Mouse (Mus musculus): ENCODE measurements at regions not wholly inside any gene's neighbourhood (a gene's known extent, or its start where the extent isn't known, plus 50 kb on each side); places are given as distances from the start of the nearest gene placed in this dataset.
"Not testable (repeated sequence)": the region's sequence is repeated elsewhere in the genome, so short reads cannot be mapped to it uniquely, and the experiment has no call there.

DNA sequence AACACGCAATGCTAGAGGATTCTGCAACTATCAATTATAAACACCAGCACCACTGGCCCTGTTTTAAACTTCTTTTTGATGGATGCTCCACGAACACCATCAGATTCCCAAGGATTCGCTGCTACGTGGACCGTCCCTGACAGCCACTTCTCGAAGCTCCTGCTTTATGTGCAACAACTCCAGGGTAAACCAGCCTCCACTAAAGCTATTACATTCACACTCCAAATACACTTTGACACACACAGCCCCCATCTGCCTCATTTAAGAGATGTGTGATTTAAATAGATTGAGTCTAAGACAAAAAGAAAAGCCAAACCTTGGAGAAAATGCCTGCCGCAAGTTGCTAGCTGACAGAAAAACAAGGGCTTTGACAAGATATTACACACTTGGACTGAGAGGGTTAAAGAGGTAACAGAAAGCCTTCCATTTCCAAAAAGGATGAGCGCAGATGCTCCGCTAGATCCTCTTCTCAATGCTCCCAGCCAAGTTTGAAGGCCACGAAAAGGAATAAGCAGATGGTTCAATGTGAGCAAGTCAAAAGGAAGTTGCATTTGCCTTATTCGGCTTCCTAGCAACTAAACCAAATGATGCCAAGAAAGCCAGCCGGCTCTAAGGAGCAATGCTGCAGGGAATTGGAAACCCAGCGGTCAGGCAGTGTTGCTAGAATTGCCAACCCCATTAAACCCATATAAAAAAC, 54.0 kb upstream of the Cnep1r1 start:
- WGBS = 77% methylated on average over 13 of the region's 13 CpGs
- no peak for ATAC-seq (ENCODE audit: borderline replicate concordance, extremely low read depth, low FRiP score, low TSS enrichment)

DNA sequence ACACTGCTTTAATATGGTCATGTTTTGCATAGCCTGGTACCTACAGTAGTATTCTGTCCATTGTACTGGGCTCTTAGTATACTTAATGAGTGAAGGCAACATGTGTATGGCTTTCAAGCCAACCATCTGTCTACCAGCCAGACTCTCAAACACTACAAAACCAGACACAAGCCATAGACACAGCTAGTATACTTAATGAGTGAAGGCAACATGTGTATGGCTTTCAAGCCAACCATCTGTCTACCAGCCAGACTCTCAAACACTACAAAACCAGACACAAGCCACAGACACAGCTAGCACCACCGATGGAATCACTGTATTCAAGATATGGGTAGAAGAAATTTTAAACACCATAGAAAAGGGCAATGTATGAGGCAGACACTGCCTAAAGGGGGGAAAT, 59.5 kb upstream of the Cnep1r1 start:
- not testable (repeated sequence) for H3K4me2 ChIP-seq; H3K9ac ChIP-seq; H3K9me3 ChIP-seq; H3K27ac ChIP-seq; H3K36me3 ChIP-seq; ATAC-seq (ENCODE audit: borderline replicate concordance, extremely low read depth, low FRiP score, low TSS enrichment); H3K4me3 ChIP-seq; H3K27me3 ChIP-seq; H3K4me1 ChIP-seq
- WGBS = 76% methylated on average over 1 of the region's 1 CpGs

More for the DNA sequence above, 54.0 kb upstream of the Cnep1r1 start:
- H3K4me3 ChIP-seq = no peak overlapping the region
- H3K9me3 ChIP-seq = no peaks in the 10 kb centered on the region
- no peak overlapping the region for H3K27ac ChIP-seq
- no peak overlapping the region for H3K9ac ChIP-seq
- H3K4me1 ChIP-seq = no peaks in the 10 kb centered on the region
- no peak overlapping the region for H3K4me2 ChIP-seq
- no peaks in the 10 kb centered on the region for H3K36me3 ChIP-seq
- H3K27me3 ChIP-seq = no peaks in the 10 kb centered on the region

DNA sequence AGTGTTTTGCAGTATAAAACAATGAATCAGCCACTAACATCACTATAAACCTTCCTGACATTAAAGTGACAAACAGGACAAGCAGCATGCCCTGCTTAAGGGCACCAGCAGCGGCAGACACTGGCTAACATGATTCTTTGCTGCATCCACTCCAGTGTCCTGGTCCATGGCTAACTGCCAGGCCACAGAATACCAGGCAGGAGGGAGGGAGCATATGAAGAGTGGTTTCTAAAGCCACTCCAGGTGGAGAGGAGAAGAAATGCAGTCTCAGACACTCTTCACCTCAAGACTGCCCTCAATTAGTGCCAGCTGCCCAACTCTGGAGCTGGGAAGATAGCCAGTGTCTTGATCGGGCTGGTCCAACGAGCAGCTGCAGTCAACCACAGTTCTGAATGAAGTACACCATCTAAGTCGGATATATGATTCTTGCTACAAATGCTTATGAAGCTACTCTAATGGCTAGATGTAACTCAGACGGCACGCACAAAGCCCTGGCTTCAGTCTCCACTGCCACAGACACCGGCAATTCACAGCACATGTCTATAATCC, 60.8 kb upstream of the Cnep1r1 start:
- Histone ChIP-seq H3K36me3 (no peaks in the 10 kb centered on the region), H3K9ac (no peak overlapping the region), H3K9me3 (no peaks in the 10 kb centered on the region), H3K4me1 (no peaks in the 10 kb centered on the region), H3K27me3 (no peaks in the 10 kb centered on the region), H3K27ac (no peak overlapping the region), H3K4me3 (no peak overlapping the region), H3K4me2 (no peak overlapping the region)
- ATAC-seq (ENCODE audit: borderline replicate concordance, extremely low read depth, low FRiP score, low TSS enrichment) = no peak
- 86% methylated on average over 7 of the region's 7 CpGs for WGBS

DNA sequence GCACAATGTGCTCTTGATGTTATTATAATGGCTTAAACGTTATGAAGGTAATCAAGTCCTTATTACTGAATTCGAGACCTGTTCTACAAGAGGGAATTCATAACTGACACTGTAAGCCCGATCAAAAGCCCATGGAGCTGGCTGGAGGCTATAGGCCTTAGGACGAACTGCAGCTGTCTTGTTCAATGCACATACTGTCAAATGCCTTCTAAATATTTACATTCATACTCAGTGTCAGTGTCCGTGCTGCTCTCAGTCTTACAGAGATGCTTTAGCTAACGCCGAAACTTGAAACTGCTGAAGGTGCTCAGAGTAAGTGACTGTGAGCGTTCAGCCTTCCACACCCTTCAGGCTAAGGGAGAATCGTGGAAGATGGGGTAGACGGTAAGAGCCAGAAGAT, 67.9 kb upstream of the Cnep1r1 start:
- Histone ChIP-seq H3K27me3 (no peaks in the 10 kb centered on the region), H3K9me3 (no peaks in the 10 kb centered on the region), H3K9ac (no peak overlapping the region), H3K4me2 (no peak overlapping the region), H3K27ac (no peak overlapping the region), H3K36me3 (no peaks in the 10 kb centered on the region), H3K4me1 (0 out of 2 replicates have a peak, but pooled peaks cover 3% of the 10 kb centered on the region), H3K4me3 (no peak overlapping the region)
- WGBS = 33% methylated on average over 10 of the region's 10 CpGs
- ATAC-seq (ENCODE audit: borderline replicate concordance, extremely low read depth, low FRiP score, low TSS enrichment) = no peak

DNA sequence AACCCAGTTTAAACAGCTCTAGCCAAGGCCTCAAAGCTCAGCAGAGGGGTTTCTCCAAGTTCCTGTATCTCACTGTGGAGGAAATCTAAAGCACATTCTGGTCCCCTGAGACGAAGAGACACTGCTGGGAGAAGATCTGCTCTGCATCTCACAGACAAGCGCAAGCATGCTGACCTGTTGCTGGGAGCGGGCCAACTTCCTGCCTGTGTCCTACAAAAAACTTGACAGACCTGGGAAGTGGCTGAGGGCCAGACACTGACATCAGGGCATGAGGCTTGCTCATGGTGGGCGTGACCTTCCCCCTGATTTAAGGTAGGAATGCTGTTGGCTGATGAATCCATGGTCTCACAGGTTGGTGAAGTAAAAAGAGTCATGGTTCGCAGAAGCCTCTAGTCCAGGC, 69.5 kb upstream of the Cnep1r1 start:
- no peak for ATAC-seq (ENCODE audit: borderline replicate concordance, extremely low read depth, low FRiP score, low TSS enrichment)
- H3K27ac ChIP-seq = no peak overlapping the region
- H3K27me3 ChIP-seq = no peaks in the 10 kb centered on the region
- H3K4me1 ChIP-seq = 0 out of 2 replicates have a peak, but pooled peaks cover 3% of the 10 kb centered on the region
- H3K4me2 ChIP-seq = no peak overlapping the region
- no peak overlapping the region for H3K4me3 ChIP-seq
- no peaks in the 10 kb centered on the region for H3K36me3 ChIP-seq
- H3K9ac ChIP-seq = no peak overlapping the region
- no peaks in the 10 kb centered on the region for H3K9me3 ChIP-seq
- 55% methylated on average over 5 of the region's 5 CpGs for WGBS

DNA sequence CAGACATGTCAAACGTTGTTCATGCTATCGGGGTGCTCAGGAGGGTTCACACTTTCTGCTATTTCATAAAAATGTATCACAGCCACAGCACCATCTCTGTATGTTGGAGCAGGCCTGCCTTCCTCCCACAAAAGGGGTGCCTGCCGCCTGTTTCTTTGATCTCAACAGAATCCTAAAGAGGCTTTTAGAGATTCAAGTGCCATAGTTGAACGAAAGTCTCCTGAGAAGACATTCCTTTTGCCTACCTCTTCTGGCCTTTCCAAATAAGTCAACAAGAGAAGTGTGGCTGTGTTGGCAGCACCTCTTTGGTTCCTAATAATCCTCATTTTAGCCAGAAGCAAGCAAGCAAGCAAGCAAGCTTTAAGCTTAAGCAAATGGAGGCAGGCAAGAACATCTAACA, 72.6 kb upstream of the Cnep1r1 start:
- Histone ChIP-seq H3K27me3 (no peaks in the 10 kb centered on the region), H3K9me3 (no peaks in the 10 kb centered on the region), H3K4me2 (no peak overlapping the region), H3K36me3 (no peaks in the 10 kb centered on the region), H3K27ac (no peak overlapping the region), H3K9ac (no peak overlapping the region), H3K4me1 (0 out of 2 replicates have a peak, but pooled peaks cover 3% of the 10 kb centered on the region), H3K4me3 (no peak overlapping the region)
- WGBS = 52% methylated on average over 4 of the region's 4 CpGs
- ATAC-seq (ENCODE audit: borderline replicate concordance, extremely low read depth, low FRiP score, low TSS enrichment) = no peak

DNA sequence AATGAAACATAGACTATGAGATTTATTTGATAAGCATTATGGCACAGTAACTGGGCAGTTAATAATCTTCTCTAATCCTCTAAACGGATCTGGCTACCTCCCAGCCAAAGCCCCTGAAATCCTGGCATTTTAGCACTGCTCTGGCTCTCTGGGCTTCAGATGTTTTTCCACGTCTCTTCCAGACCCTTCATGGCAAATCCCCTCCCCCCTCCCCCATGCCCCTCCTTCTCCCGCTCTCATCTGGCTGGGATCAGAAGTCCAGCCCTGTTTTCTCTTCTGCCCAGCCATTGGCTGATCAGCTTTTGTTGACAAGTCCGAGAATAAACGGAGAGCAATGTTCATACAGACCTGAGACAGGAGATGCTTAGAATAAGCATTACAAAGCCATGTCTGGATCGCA, 79.3 kb upstream of the Cnep1r1 start:
- Histone ChIP-seq H3K27ac (no peak overlapping the region), H3K27me3 (no peaks in the 10 kb centered on the region), H3K36me3 (no peaks in the 10 kb centered on the region), H3K9me3 (no peaks in the 10 kb centered on the region), H3K4me2 (no peak overlapping the region), H3K4me1 (no peaks in the 10 kb centered on the region), H3K4me3 (no peak overlapping the region), H3K9ac (no peak overlapping the region)
- 21% methylated on average over 6 of the region's 6 CpGs for WGBS
- no peak for ATAC-seq (ENCODE audit: borderline replicate concordance, extremely low read depth, low FRiP score, low TSS enrichment)

DNA sequence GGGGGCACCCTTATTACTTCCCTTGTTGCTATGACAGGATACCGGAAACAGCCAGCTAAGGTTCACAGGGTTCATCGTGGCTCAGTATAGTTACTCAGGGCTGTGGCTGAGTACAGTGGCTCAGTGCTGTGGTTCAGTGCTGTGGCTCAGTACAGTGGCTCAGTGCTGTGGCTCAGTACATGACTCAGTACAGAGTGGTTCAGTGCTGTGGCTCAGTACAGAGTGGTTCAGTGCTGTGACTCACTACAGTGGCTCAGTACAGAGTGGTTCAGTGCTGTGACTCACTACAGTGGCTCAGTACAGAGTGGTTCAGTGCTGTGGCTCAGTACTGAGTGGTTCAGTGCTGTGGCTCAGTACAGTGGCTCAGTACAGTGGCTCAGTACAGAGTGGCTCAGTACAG, 78.6 kb upstream of the Zfp423 start:
- 84% methylated on average over 2 of the region's 2 CpGs for WGBS
- no peaks in the 10 kb centered on the region for H3K36me3 ChIP-seq
- H3K9ac ChIP-seq = no peak overlapping the region
- H3K9me3 ChIP-seq = no peaks in the 10 kb centered on the region
- no peaks in the 10 kb centered on the region for H3K4me1 ChIP-seq
- H3K4me3 ChIP-seq = no peak overlapping the region
- no peak overlapping the region for H3K27ac ChIP-seq
- H3K27me3 ChIP-seq = no peaks in the 10 kb centered on the region
- no peak overlapping the region for H3K4me2 ChIP-seq
- no peak for ATAC-seq (ENCODE audit: borderline replicate concordance, extremely low read depth, low FRiP score, low TSS enrichment)

DNA sequence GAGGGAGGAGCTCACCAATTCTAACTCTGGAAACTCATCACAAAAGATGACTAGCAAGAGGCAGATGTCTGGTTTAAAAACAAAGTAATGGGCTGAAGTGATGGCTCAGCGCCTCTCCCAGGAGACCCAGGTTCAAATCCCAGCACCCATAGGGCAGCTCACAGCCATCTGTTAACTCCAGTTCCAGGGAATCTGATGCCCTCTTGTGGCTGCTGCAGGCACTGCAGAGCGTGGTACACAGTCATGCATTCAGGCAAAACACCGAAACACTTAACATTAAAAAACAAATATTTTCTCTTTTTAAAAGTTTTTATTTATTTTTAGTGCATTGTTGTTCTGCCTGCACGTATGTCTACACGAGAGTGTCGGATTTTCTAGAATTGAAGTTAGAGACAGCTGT, 73.7 kb upstream of the Zfp423 start:
- 65% methylated on average over 6 of the region's 6 CpGs for WGBS
- no peaks in the 10 kb centered on the region for H3K9me3 ChIP-seq
- no peaks in the 10 kb centered on the region for H3K27me3 ChIP-seq
- no peak overlapping the region for H3K4me3 ChIP-seq
- H3K36me3 ChIP-seq = no peaks in the 10 kb centered on the region
- no peaks in the 10 kb centered on the region for H3K4me1 ChIP-seq
- H3K27ac ChIP-seq = no peak overlapping the region
- H3K4me2 ChIP-seq = no peak overlapping the region
- no peak for ATAC-seq (ENCODE audit: borderline replicate concordance, extremely low read depth, low FRiP score, low TSS enrichment)
- H3K9ac ChIP-seq = no peak overlapping the region

DNA sequence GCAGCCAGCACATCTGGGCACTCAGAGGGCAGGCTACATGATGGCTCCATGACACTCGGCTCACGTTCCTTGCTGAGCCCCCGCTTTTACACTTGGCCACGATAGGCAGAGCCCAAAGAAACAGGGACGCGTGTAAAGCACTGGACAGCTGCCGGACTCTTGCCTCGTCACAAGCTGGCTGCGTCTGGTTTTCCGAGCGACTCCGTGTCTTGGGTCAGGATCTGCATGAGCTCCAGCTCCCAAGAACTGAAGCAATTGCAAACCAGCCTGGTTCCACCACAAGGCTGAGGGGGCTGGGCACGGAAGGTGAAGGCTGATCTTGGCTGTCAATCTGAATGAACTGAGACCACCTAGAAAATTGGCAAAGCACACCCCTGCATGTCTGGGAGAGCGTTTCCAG, 65.1 kb upstream of the Zfp423 start:
- no peak; the same call in 1 of the 2 replicates for ATAC-seq (ENCODE audit: borderline replicate concordance, extremely low read depth, low FRiP score, low TSS enrichment)
- Histone ChIP-seq H3K4me1 (peaks cover 3% of the 10 kb centered on the region; the same call in 1 of the 2 replicates), H3K36me3 (no peaks in the 10 kb centered on the region), H3K4me2 (no peak overlapping the region; the same call in 1 of the 2 replicates), H3K27ac (no peak overlapping the region), H3K27me3 (no peaks in the 10 kb centered on the region), H3K4me3 (no peak overlapping the region), H3K9me3 (no peaks in the 10 kb centered on the region), H3K9ac (no peak overlapping the region)
- 57% methylated on average over 14 of the region's 14 CpGs for WGBS

DNA sequence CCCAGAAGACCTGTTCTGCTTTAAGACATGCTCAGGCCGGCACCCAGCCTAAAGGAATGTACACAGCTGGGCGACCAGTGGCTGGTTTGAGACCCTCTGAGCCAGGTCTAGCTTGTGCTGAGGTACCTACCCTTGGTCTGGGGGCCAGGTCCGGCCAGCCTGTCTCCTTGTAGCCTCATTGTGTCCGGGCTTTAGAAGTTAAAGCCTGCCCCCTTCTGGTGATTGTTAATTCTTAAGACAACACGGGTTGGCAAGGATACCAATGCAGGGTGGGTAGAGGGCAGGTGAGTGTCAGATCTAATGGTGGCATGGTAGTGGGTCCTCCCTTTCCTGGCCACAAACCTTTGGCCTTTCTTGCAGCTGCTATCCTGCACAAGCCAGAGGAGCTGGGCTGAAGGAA, 64.0 kb upstream of the Zfp423 start:
- WGBS = 12% methylated on average over 5 of the region's 5 CpGs
- no peak overlapping the region for H3K4me3 ChIP-seq
- no peaks in the 10 kb centered on the region for H3K9me3 ChIP-seq
- H3K36me3 ChIP-seq = no peaks in the 10 kb centered on the region
- H3K9ac ChIP-seq = no peak overlapping the region
- no peak overlapping the region for H3K4me2 ChIP-seq
- H3K27me3 ChIP-seq = no peaks in the 10 kb centered on the region
- ATAC-seq (ENCODE audit: borderline replicate concordance, extremely low read depth, low FRiP score, low TSS enrichment) = no peak
- H3K27ac ChIP-seq = no peak overlapping the region
- peaks cover 3% of the 10 kb centered on the region for H3K4me1 ChIP-seq

DNA sequence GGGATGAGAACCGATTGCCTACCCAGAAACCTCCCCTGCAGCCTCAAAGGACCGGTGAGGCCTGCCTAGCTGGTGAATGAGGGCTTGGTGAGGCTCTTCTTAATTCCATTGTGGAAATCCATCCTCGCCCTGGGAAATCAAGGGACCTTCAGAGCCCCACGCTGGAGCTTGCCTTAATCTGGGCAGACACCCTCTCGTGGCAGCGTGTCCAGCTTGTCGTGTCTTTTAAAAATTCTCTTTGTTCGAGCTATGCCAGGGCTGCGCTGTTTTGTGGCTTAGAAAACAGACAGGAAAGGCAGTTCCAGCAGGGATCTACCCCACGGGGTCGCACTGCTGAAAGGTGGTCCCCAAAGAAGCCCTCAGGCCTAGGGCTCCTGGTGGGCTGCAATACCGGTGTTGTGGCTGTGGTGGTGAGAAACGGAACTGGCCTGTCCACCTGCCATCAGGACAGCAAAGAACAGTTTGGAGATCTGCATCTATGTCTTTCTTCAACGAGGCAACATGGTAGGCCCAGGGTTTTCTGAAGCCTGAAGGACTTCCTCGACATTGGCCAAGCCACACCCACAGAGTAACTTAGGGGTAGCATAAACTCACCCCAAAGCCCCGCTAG, 63.5 kb upstream of the Zfp423 start:
- H3K4me3 ChIP-seq = no peak overlapping the region
- H3K27ac ChIP-seq = no peak overlapping the region
- 70% methylated on average over 16 of the region's 16 CpGs for WGBS
- no peaks in the 10 kb centered on the region for H3K36me3 ChIP-seq
- no peak overlapping the region for H3K9ac ChIP-seq
- H3K4me1 ChIP-seq = peaks cover 3% of the 10 kb centered on the region
- H3K4me2 ChIP-seq = no peak overlapping the region
- H3K27me3 ChIP-seq = no peaks in the 10 kb centered on the region
- ATAC-seq (ENCODE audit: borderline replicate concordance, extremely low read depth, low FRiP score, low TSS enrichment) = no peak
- H3K9me3 ChIP-seq = no peaks in the 10 kb centered on the region
